Mouse (Mus musculus) kidney, postnatal 0 days (tissue): ENCODE results near the gene Aarsd1. TPM values are rescaled to one million over a fixed set of nuclear protein-coding genes. Genes with fewer than 3 reads are reported as not detected.

Experiments
- ATAC-seq: fragments of 200-750 bp; cut with Nextera tagmentation; replicated peaks from 2 replicates; pipeline ENCODE4 v1.8.0; 2017; ENCODE audit warnings: low read depth, moderate number of reproducible peaks, moderate TSS enrichment, moderate library complexity; ENCODE audit not compliant: low FRiP score
- DNase-seq: peaks from one replicate; pipeline ENCODE4 v3.0.0-alpha.2; 2016; ENCODE audit warnings: low spot score
- H3K27ac ChIP-seq: fragments of 300-500 bp; sonication (generic); 2 replicates; pipeline ENCODE4 v1.5.1; 2014; ENCODE audit warnings: mild to moderate bottlenecking
- H3K27me3 ChIP-seq: fragments of 300-500 bp; sonication (generic); 2 replicates; pipeline ENCODE4 v1.6.1; 2014; ENCODE audit warnings: low read length, mixed read lengths; ENCODE audit not compliant: insufficient read depth
- H3K36me3 ChIP-seq: fragments of 300-500 bp; sonication (generic); 2 replicates; pipeline ENCODE4 v1.6.1; 2014; ENCODE audit warnings: low read length, mixed read lengths; ENCODE audit not compliant: insufficient read depth
- H3K4me1 ChIP-seq: fragments of 300-500 bp; sonication (generic); replicated peaks from 2 replicates; pipeline ENCODE4 v1.6.1; 2014; ENCODE audit warnings: antibody characterized with exemption, low read length, mixed read lengths; ENCODE audit not compliant: insufficient read depth
- H3K4me2 ChIP-seq: fragments of 300-500 bp; sonication (generic); 2 replicates; pipeline ENCODE4 v1.6.1; 2014; ENCODE audit warnings: mild to moderate bottlenecking, low read length, moderate library complexity, mixed read lengths
- H3K4me3 ChIP-seq: fragments of 300-500 bp; sonication (generic); replicated peaks from 2 replicates; pipeline ENCODE4 v1.5.1; 2014; ENCODE audit warnings: low read depth, low read length
- H3K9ac ChIP-seq: fragments of 300-500 bp; sonication (generic); 2 replicates; pipeline ENCODE4 v1.6.1; 2014; ENCODE audit warnings: low read depth, low read length
- H3K9me3 ChIP-seq: fragments of 300-500 bp; sonication (generic); replicated peaks from 2 replicates; pipeline ENCODE4 v1.6.1; 2016; ENCODE audit warnings: low read length, inconsistent platforms, mixed read lengths
- CTCF ChIP-seq: IDR thresholded peaks from 2 replicates; pipeline ENCODE4 v1.5.1; 2016; ENCODE audit warnings: antibody characterized with exemption, low read depth, mild to moderate bottlenecking, moderate library complexity
- WGBS: fragments of 180-500 bp; shearing (Covaris S2); extraction: QIAGEN DNeasy Blood & Tissue Kit; methylation state at CpG from one replicate; pipeline ENCODE4 v1.1.7; 2014; 5-methylcytosine and 5-hydroxymethylcytosine counted together
- polyA plus RNA-seq: library from polyadenylated mRNA; unstranded; fragments of >200 nt; fragmentation: Nextera tagmentation; extraction: Ambion mirVana; gene quantifications from 2 replicates; pipeline ENCODE4 v1.2.1, GENCODE M21; 2015

The Aarsd1 gene
- polyA plus RNA-seq, 1 experiment from 2014 or later: 58.4 TPM

DNA sequence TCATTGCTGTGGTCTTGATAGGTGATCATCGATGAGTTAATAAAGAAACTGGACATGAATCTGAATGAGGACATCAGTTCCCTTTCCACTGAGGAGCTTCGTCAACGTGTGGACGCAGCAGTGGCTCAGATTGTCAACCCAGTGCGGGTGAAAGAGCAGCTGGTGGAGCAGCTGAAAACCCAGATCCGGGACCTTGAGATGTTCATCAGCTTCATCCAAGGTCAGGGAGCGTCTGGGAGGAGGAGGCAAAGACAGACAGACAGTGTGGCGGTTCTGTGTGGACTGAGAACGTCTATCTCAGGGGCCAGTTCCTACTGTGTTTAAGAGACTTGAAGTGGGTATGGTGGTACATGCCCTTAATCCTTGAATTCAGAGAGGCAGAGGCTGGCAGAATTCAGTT, 13.9 kb upstream of the Aarsd1 start:
- Histone ChIP-seq H3K36me3 (peaks cover 49% of the 10 kb centered on the region), H3K9me3 (no peaks in the 10 kb centered on the region), H3K4me1 (peaks cover 3% of the 10 kb centered on the region; the same call in 1 of the 2 replicates), H3K4me2 (no peak overlapping the region), H3K4me3 (no peak overlapping the region), H3K27me3 (no peaks in the 10 kb centered on the region), H3K27ac (no peak overlapping the region), H3K9ac (no peak overlapping the region)
- DNase-seq (no peak), ATAC-seq (no peak)
- TF ChIP-seq CTCF: no peak
- 92% methylated on average over 9 of the region's 9 CpGs for WGBS

DNA sequence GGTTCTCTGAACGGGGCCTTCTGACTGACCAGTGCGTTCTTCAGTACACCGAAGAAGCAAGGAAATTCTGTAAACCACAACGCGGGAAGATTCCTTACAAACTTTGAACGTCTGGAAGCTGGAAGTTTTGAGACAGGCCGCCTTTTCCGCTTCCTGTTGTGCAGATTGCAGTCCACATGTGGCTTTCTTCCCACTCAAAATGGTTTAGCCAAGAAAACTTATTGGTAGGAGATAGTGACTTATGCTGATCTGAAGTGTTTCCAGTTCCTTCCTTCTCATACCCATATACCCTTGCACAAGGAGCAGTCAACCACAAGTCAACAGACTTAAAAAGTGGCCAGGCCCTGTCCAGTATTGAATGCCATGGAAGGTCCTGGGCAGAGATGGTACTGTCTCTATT, 8.8 kb upstream of the Aarsd1 start:
- Histone ChIP-seq H3K36me3 (peaks cover 11% of the 10 kb centered on the region), H3K4me1 (peaks cover 18% of the 10 kb centered on the region; the same call in 1 of the 2 replicates), H3K4me3 (peak overlapping the region; percentile 91), H3K9ac (0 out of 2 replicates have a peak overlapping the region, but pooled peaks have one; percentile 83), H3K9me3 (no peaks in the 10 kb centered on the region), H3K4me2 (peak overlapping the region; percentile 85), H3K27ac (no peak overlapping the region), H3K27me3 (no peaks in the 10 kb centered on the region)
- DNase-seq: peak; percentile 4
- TF ChIP-seq CTCF: no peak
- ATAC-seq: no peak
- 58% methylated on average over 8 of the region's 8 CpGs for WGBS

DNA sequence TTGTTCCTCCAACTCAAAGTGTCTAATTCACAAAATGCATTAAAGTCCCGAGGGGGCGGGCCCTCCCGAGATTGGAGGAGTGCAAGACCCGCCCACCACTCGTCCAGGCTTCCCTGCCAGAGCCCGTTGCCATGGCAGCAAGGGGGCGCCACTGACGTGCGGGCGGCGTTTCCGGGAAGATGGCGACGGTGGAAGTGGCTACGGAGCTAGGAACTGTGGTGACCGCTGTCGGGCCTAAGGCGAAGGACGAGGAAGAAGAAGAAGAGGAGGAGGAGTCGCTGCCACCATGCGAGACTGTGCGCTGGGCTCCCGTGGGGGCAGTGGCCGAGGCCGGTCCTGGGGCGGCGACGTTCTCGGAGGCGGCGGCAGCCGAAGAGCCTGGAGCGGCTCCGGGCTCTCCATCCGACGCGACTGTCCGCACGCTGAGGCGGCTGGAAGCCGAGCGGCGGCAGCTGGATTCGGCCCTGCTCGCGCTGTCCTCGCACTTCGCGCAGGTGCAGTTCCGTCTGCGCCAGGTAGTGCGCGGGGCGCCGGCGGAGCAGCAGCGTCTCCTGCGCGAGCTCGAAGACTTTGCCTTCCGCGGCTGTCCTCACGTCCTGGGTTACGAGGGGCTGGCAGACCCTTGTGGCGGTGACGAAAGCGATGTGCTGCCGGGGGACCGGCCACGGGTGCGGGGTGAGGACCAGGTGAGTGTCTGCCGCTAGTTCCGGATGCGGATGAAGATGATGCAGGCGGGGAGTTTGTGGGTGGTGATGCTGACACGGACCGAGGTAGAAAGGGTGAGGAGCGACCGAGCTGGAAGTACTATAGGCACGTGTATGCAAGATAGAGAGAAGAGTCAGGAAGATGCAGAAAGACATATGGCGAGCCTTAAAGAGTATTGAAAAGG, 7.8 kb upstream of the Aarsd1 start, which contains the start of the genes Rundc1 and Ptges3l:
Gene Rundc1, plus strand, starts transcription at position 161 of the 889 bp plus-strand sequence.
Gene Ptges3l, minus strand, starts transcription at position 409 of the 889 bp plus-strand sequence.
- peak; percentile 91 for ATAC-seq
- Histone ChIP-seq H3K4me3 (peak within 1 kb of the TSS; percentile 91), H3K4me2 (peak within 1 kb of the TSS; percentile 85), H3K9me3 (no peaks in the 10 kb centered on the region), H3K9ac (peak within 1 kb of the TSS; percentile 83), H3K4me1 (peaks cover 18% of the 10 kb centered on the region; the same call in 1 of the 2 replicates), H3K27me3 (no peaks in the 10 kb centered on the region), H3K36me3 (peaks cover 5% of the 10 kb centered on the region; the same call in 1 of the 2 replicates), H3K27ac (peak within 1 kb of the TSS; percentile 87)
- TF ChIP-seq CTCF: peak; percentile 59
- peak; percentile 99 for DNase-seq
- WGBS: under 1% methylated on average over 75 of the region's 81 CpGs

DNA sequence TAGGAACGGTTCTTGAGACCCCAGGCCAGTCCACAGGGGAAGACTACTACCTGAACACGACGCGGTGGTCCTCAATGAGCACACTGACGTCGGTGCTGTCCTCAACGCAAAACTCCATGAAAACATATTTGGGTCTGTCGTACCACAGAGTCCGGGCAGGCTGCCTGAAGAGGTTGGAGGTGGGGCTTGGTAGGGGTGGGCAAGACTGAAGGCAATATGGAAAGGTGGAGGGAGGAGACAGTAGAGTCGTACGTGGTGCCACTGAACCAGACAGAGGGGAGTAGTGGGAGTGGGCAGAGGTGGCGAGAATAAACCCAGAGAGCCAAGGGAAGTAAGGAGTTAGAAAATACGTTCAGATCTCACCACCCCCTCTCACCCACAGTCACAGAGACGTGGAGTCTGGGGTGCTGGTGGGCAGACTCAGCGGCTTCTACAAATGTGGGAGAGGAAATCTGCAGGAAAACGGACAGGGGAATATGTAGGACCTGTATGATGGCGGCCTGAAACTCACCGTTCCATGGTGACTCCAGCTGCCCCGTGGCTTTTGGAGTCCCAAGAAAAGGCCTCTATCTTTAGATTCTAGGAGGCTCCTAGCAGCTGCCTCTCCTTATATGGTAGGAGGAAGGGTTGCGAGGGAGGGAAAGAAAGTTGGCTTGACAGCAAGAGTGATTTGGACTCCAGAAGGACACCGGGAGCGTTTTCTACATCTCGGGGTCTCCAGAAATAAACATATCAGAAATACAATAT, 6.9 kb upstream of the Aarsd1 start, which contains the start of gene Gm27029:
Gene Gm27029, minus strand, starts transcription at position 692 of the 747 bp plus-strand sequence.
- peak within 1 kb of the TSS; percentile 87 for H3K27ac ChIP-seq
- WGBS: 3% methylated on average over 23 of the region's 23 CpGs
- DNase-seq: peak; percentile 32

DNA sequence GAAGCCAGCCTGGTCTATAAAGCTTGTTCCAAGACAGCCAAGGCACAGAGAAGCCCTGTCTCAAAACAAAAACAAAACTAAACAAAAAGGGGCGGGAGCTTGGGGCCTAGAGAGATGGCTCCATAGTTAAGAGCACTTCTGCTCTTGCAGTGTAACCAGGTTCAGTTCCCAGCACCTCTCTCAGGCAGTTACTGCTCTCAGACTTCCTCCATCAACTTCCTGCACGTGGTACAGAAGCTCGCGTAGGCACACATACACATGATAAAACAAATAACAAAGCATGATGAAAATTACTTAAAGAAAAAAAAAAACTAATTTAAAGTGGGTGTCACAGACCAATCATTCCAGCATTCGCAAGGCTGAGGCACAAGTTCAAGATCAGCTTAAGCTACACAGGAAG, 2.7 kb upstream of the Aarsd1 start:
- 94% methylated on average over 5 of the region's 5 CpGs for WGBS
- H3K36me3 ChIP-seq: no peaks in the 10 kb centered on the region
- H3K27ac ChIP-seq: no peak overlapping the region
- no peaks in the 10 kb centered on the region for H3K27me3 ChIP-seq
- no peak for ATAC-seq
- H3K9ac ChIP-seq: no peak overlapping the region
- no peaks in the 10 kb centered on the region for H3K9me3 ChIP-seq
- H3K4me1 ChIP-seq: peaks cover 8% of the 10 kb centered on the region; the same call in 1 of the 2 replicates
- no peak for TF ChIP-seq CTCF
- H3K4me2 ChIP-seq: no peak overlapping the region
- no peak for DNase-seq
- H3K4me3 ChIP-seq: no peak overlapping the region

More for the DNA sequence above, 6.9 kb upstream of the Aarsd1 start, which contains the start of gene Gm27029:
- peak; percentile 47; the same call in 1 of the 2 replicates for ATAC-seq
- H3K9ac ChIP-seq: peak within 1 kb of the TSS; percentile 83
- no peak for TF ChIP-seq CTCF
- peak within 1 kb of the TSS; percentile 85 for H3K4me2 ChIP-seq
- H3K9me3 ChIP-seq: no peaks in the 10 kb centered on the region
- H3K4me3 ChIP-seq: peak within 1 kb of the TSS; percentile 91
- 0 out of 2 replicates have a peak, but pooled peaks cover 5% of the 10 kb centered on the region for H3K36me3 ChIP-seq
- no peaks in the 10 kb centered on the region for H3K27me3 ChIP-seq
- peaks cover 18% of the 10 kb centered on the region; the same call in 1 of the 2 replicates for H3K4me1 ChIP-seq

DNA sequence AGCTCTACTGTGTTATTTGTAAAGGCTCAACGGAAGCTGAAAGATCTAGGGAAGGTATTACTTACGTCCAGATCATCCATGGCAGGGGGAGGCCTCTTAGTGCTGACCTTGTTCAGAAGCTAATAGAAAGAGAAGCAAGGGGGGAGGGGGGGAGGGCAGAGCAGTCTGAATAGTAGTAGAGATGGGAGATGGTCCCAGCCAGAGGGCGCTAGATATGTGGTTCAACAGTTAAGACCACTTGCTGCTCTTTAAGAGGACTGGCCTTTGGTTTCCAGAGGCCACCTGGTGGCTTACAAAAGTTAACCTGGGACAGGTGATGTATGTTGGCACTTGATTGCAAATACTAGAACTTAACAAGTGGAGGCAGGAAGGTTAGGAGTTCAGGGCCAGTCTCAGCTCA, 2.2 kb upstream of the Aarsd1 start:
- no peaks in the 10 kb centered on the region for H3K27me3 ChIP-seq
- no peak overlapping the region for H3K27ac ChIP-seq
- no peak overlapping the region for H3K4me3 ChIP-seq
- peaks cover 8% of the 10 kb centered on the region; the same call in 1 of the 2 replicates for H3K4me1 ChIP-seq
- H3K4me2 ChIP-seq: no peak overlapping the region
- no peaks in the 10 kb centered on the region for H3K9me3 ChIP-seq
- ATAC-seq (no peak), DNase-seq (peak; percentile 51)
- H3K9ac ChIP-seq: no peak overlapping the region
- 38% methylated on average over 3 of the region's 3 CpGs for WGBS
- no peaks in the 10 kb centered on the region for H3K36me3 ChIP-seq
- peak; percentile 56; the same call in 1 of the 2 replicates for TF ChIP-seq CTCF
